Mouse (Mus musculus) liver, embryonic 13.5 days (tissue): ENCODE measurements around the gene Tnp2. TPM values are rescaled to one million over a fixed set of nuclear protein-coding genes. Genes with fewer than 3 reads are reported as not detected.
"Not testable (repeated sequence)": the region's sequence is repeated elsewhere in the genome, so short reads cannot be mapped to it uniquely, and the experiment has no call there.

ENCODE experiments used
- ATAC-seq: fragments of 200-750 bp; cut with Nextera tagmentation; 2 replicates; pipeline ENCODE4 v1.8.0; 2017; ENCODE audit warnings: low read depth, mild to moderate bottlenecking, moderate number of reproducible peaks, moderate library complexity
- DNase-seq: peaks from one replicate; pipeline ENCODE4 v3.0.0; 2022
- H3K27ac ChIP-seq: fragments of 300-500 bp; sonication (generic); 2 replicates; pipeline ENCODE4 v1.5.1; 2015; ENCODE audit warnings: moderate library complexity, mild to moderate bottlenecking, inconsistent platforms
- H3K27me3 ChIP-seq: fragments of 300-500 bp; sonication (generic); 2 replicates; pipeline ENCODE4 v1.6.1; 2015; ENCODE audit warnings: mild to moderate bottlenecking, inconsistent platforms
- H3K36me3 ChIP-seq: fragments of 300-500 bp; sonication (generic); 2 replicates; pipeline ENCODE4 v1.6.1; 2015; ENCODE audit warnings: mild to moderate bottlenecking, inconsistent platforms
- H3K4me1 ChIP-seq: fragments of 300-500 bp; sonication (generic); replicated peaks from 2 replicates; pipeline ENCODE4 v1.6.1; 2015; ENCODE audit warnings: inconsistent platforms
- H3K4me2 ChIP-seq: fragments of 300-500 bp; sonication (generic); 2 replicates; pipeline ENCODE4 v1.6.1; 2015; ENCODE audit warnings: inconsistent platforms, mild to moderate bottlenecking, moderate library complexity
- H3K4me3 ChIP-seq: fragments of 300-500 bp; sonication (generic); replicated peaks from 2 replicates; pipeline ENCODE4 v1.5.1; 2015; ENCODE audit warnings: mild to moderate bottlenecking, inconsistent platforms
- H3K9ac ChIP-seq: fragments of 300-500 bp; sonication (generic); 2 replicates; pipeline ENCODE4 v1.6.1; 2015; ENCODE audit warnings: mild to moderate bottlenecking, inconsistent platforms
- H3K9me3 ChIP-seq: fragments of 300-500 bp; sonication (generic); replicated peaks from 2 replicates; pipeline ENCODE4 v1.6.1; 2016; ENCODE audit warnings: inconsistent platforms
- WGBS: fragments of 180-500 bp; shearing (Covaris S2); methylation state at CpG from one replicate; pipeline ENCODE4 v1.1.7; 2015; ENCODE audit not compliant: insufficient replicate concordance; 5-methylcytosine and 5-hydroxymethylcytosine counted together
- polyA plus RNA-seq: library from polyadenylated mRNA; unstranded; fragments of >200 nt; fragmentation: Nextera tagmentation; extraction: Ambion mirVana; gene quantifications from 2 replicates; pipeline ENCODE4 v1.2.1, GENCODE M21; 2015

The Tnp2 gene
- polyA plus RNA-seq, 1 experiment from 2014 or later, result not detected

DNA sequence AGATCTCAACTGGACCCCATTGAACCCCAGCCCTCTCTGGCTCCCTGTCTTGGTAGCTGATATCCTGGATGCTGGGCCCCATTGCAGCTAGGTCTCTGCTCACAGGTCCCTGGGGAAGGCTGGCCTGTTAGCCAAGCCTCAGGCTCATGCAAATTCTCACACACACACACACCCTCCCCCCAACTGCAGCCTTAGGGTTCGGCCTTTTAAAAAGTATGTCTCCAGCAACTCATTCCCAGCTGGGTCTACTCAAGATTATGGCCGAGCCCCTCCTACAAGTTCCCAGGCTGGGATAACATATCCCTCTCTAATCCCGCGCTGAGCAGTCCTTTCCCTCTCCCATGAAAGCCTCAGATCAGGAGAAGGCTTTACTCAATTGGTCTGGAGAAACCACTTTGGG lies 32.9 kb upstream of the Tnp2 start:
- H3K4me1 ChIP-seq, result 0 out of 2 replicates have a peak, but pooled peaks cover 3% of the 10 kb centered on the region
- no peaks in the 10 kb centered on the region for H3K9me3 ChIP-seq
- ATAC-seq, result no peak
- 69% methylated on average over 4 of the region's 4 CpGs for WGBS
- H3K36me3 ChIP-seq, result no peaks in the 10 kb centered on the region
- DNase-seq, result no peak
- peaks cover 10% of the 10 kb centered on the region; the same call in 1 of the 2 replicates for H3K27me3 ChIP-seq
- no peak overlapping the region for H3K4me3 ChIP-seq
- no peak overlapping the region for H3K27ac ChIP-seq
- no peak overlapping the region for H3K9ac ChIP-seq
- no peak overlapping the region for H3K4me2 ChIP-seq

DNA sequence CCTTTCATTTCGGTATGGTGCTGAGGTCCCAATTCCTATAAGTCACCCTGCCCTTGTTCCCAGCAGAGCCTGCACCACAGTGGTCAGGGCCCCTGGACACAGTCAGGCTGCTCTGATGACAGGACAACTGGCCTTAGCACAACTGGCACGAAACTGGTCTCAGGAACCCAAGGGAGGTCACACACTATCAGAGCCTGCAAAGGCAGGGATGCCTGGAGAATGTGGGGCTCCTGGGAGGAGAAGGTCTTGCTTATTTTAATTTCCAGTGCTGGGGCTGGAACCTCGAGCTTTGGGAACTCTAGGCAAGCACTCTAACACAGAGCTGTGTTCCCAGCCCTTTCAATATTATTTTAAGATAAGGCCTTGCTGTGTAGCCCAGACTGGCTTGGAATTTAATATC lies 31.5 kb upstream of the Tnp2 start:
- 53% methylated on average over 3 of the region's 3 CpGs for WGBS
- peaks cover 7% of the 10 kb centered on the region for H3K4me1 ChIP-seq
- no peak overlapping the region for H3K4me3 ChIP-seq
- peaks cover 11% of the 10 kb centered on the region; the same call in 1 of the 2 replicates for H3K27me3 ChIP-seq
- DNase-seq (no peak), ATAC-seq (no peak)
- H3K36me3 ChIP-seq, result no peaks in the 10 kb centered on the region
- H3K4me2 ChIP-seq, result no peak overlapping the region
- no peak overlapping the region for H3K27ac ChIP-seq
- no peaks in the 10 kb centered on the region for H3K9me3 ChIP-seq
- no peak overlapping the region for H3K9ac ChIP-seq

DNA sequence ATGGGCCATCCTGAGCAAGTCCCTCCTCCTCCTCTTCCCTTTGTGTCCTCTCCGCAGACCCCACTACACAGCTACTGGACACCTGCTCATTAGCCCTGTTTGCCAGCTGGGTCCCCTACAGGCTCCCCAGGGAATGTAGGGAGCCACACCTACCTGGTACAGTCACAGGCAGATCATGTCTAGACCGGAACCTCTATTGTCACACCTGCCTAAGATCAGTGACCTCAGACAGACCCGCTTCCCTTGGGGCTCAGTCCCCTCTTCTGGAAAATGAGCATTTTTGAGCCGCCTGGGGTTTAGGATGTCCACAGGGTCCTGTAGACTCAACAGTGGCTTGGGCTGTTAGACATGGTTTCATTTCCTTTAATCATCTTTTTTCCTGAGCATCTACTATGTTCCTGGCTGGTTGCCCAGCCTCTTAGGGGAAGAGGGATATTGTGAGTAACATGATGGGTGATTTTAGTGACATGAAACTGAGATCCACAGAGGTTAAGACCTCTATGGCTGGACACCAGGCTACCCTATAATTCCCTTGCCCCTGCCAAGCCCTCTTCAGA lies 30.2 kb upstream of the Tnp2 start:
- Histone ChIP-seq H3K36me3 (no peaks in the 10 kb centered on the region), H3K9me3 (no peaks in the 10 kb centered on the region), H3K9ac (no peak overlapping the region), H3K4me1 (peaks cover 13% of the 10 kb centered on the region), H3K4me3 (no peak overlapping the region), H3K4me2 (no peak overlapping the region), H3K27me3 (peaks cover 11% of the 10 kb centered on the region; the same call in 1 of the 2 replicates), H3K27ac (no peak overlapping the region)
- WGBS, result 74% methylated on average over 4 of the region's 4 CpGs
- DNase-seq (no peak), ATAC-seq (no peak)

DNA sequence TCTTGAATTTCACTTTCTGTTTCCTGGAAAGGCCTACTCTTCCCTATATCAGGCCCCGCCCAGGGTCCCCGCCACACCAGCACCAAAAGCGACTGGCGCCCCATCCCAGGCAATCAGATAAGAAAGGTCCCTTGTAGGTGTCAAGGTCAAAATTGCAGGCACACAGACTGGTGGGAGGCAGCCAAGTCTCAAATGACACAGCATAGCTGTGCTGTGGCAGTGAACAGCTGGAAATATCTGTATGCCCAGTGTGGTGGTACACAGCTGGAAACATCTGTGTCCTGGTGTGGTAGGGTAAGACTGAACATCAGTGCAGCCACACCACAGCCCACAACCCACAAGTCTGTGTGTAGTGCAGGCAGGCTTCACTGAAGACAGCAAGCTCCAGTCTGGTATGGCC lies 26.4 kb upstream of the Tnp2 start:
- peaks cover 23% of the 10 kb centered on the region for H3K27me3 ChIP-seq
- ATAC-seq, result peak; percentile 51
- no peak overlapping the region for H3K27ac ChIP-seq
- peaks cover 13% of the 10 kb centered on the region for H3K4me1 ChIP-seq
- DNase-seq, result no peak
- H3K36me3 ChIP-seq, result no peaks in the 10 kb centered on the region
- 28% methylated on average over 4 of the region's 4 CpGs for WGBS
- no peak overlapping the region for H3K4me2 ChIP-seq
- no peak overlapping the region for H3K9ac ChIP-seq
- H3K9me3 ChIP-seq, result no peaks in the 10 kb centered on the region
- H3K4me3 ChIP-seq, result no peak overlapping the region

DNA sequence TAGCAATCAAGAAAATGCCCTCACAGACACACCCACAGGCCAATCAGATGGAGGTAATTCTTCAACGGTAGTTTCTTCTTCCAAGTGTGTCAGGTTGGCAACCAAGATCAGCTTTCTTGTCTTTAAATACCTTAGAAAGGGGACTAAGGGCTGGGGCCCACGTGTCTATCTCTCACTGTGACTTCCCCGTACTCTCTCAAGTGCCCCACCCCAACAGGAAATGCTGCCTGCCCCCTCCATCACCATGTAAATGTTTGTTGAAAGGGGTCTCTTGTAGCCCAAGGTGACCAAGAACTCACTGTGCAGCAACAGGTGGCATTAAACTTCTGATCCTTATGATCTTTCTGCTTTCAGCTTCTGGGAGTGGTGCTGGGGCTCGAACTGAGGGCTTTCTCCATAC lies 25.3 kb upstream of the Tnp2 start:
- Histone ChIP-seq H3K36me3 (no peaks in the 10 kb centered on the region), H3K9me3 (no peaks in the 10 kb centered on the region), H3K9ac (no peak overlapping the region), H3K4me2 (no peak overlapping the region), H3K27me3 (peaks cover 31% of the 10 kb centered on the region), H3K4me3 (no peak overlapping the region), H3K4me1 (peaks cover 13% of the 10 kb centered on the region), H3K27ac (no peak overlapping the region)
- ATAC-seq, result no peak
- no peak for DNase-seq
- 46% methylated on average over 4 of the region's 4 CpGs for WGBS

DNA sequence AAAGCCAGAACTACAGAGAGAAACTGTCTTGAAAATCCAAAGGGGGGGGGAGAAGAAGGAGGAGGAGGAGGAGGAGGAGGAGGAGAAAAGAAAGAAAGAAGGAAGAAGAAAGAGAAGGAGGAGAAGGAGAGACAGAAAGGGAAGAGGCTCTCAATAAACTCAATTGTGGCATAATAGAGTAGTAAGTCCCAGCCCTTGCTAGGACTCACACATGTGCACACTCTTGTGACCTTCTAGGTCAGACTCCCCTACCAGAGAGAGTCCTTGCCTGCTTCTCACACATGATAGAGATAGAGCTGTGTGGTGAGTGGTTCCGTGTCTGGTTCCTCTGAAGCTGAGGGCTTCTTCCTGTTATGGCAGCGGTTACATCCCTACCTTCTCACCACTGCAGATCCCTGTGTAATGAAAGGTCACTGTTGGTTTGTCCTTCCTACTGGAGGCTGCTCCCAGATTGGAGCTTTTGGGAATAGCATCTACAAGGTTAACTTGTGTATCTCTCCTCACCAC lies 24.5 kb upstream of the Tnp2 start, which contains the start of gene Gm11172:
Gene Gm11172 (plus strand): TSS at position 51 of the 507 bp plus-strand sequence.
- ATAC-seq (no peak), DNase-seq (no peak)
- WGBS, result 30% methylated on average over 2 of the region's 2 CpGs
- Histone ChIP-seq H3K27me3 (peaks cover 35% of the 10 kb centered on the region), H3K9me3 (no peaks in the 10 kb centered on the region), H3K36me3 (no peaks in the 10 kb centered on the region), H3K4me2 (no peak within 1 kb of the TSS), H3K9ac (no peak within 1 kb of the TSS), H3K4me1 (peaks cover 13% of the 10 kb centered on the region), H3K4me3 (no peak within 1 kb of the TSS), H3K27ac (no peak within 1 kb of the TSS)

DNA sequence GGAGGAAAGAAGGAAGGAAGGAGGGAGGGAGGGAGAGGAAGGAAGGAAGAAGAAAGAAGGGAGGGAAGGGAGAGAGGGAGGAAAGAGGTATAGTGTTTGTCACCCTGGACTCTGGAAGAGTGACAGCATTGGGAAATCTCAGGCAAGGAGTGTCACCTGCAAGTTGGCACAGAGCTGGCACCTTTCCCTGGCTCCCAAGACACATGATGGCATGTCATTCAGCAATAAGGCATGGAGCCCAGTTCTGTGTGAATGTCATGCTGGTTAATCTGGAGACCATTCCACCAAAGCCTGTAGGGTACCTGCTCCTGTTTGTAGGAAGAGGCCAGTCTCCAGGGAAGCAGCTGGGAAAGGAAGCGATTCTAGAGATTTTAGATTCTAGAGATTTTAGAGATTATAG lies 21.9 kb upstream of the Tnp2 start:
- no peak overlapping the region for H3K27ac ChIP-seq
- H3K4me2 ChIP-seq, result no peak overlapping the region
- 76% methylated on average over 1 of the region's 1 CpGs for WGBS
- no peaks in the 10 kb centered on the region for H3K9me3 ChIP-seq
- peaks cover 35% of the 10 kb centered on the region for H3K27me3 ChIP-seq
- no peak for ATAC-seq
- no peak for DNase-seq
- H3K4me1 ChIP-seq, result peaks cover 10% of the 10 kb centered on the region
- no peak overlapping the region for H3K9ac ChIP-seq
- no peaks in the 10 kb centered on the region for H3K36me3 ChIP-seq
- H3K4me3 ChIP-seq, result no peak overlapping the region

DNA sequence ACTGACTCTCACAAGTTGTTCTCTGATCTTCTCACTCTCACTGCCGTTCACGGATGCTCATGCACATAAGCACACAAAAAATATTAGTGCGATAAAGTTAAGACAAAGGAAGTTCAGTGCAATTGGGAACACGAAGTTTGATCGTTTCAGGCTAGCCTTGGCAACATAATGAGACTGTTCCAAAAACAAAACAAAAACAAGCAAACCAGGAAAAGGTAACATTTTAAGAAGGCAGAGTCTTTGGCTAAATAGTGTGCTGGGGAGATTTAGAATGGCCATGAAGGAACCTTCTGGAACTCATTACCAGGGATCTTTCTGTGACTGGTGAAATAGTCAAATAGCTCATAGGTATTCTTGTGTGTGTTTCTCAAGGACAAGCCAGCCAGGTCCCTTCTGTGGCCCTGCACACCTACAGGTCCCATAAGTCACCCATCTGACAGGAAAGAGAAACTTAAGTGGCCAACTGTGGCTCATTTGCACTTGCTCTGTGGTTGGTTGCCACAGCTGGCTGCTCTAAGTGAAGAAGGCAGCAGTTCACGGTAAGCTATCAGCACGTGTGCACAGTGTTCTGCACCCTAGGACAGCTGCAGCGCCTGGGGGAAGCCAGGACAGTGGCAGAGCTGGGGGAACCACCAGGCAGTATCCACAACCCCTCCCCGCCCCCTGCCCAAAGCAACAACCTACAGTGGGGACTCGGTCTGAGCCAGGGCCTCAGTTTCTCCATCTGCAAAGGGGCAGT lies 17.5 kb upstream of the Tnp2 start, which contains the start of gene Prm1:
Gene Prm1 (minus strand): TSS at position 51 of the 739 bp plus-strand sequence.
- peaks cover 29% of the 10 kb centered on the region for H3K27me3 ChIP-seq
- H3K4me3 ChIP-seq, result no peak within 1 kb of the TSS
- no peak within 1 kb of the TSS for H3K27ac ChIP-seq
- no peaks in the 10 kb centered on the region for H3K9me3 ChIP-seq
- no peaks in the 10 kb centered on the region for H3K4me1 ChIP-seq
- H3K4me2 ChIP-seq, result no peak within 1 kb of the TSS
- no peaks in the 10 kb centered on the region for H3K36me3 ChIP-seq
- no peak for ATAC-seq
- WGBS, result 59% methylated on average over 10 of the region's 10 CpGs
- no peak for DNase-seq
- H3K9ac ChIP-seq, result no peak within 1 kb of the TSS

DNA sequence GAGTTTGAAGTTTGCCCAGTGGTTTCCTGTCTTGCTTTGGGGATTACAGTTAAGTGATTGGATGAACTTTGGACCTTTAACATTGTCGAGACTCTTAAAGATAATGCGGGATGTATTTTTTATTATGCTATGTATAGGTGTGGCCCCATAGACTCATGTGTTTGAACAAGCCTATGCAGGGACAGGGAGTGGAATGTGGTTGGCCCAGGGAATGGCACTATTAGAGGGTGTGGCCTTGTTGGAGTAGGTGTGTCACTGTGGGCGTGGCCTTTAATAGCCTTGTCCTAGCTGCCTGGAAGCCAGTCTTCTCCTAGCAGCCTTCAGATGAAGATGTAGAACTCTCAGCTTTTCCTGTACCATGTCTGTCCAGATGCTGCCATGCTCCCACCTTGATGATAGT lies 14.0 kb upstream of the Tnp2 start:
- not testable (repeated sequence) for H3K36me3 ChIP-seq, DNase-seq, H3K27me3 ChIP-seq, H3K9me3 ChIP-seq, ATAC-seq, H3K4me3 ChIP-seq, H3K27ac ChIP-seq, H3K4me1 ChIP-seq, H3K9ac ChIP-seq, H3K4me2 ChIP-seq
- 68% methylated on average over 3 of the region's 3 CpGs for WGBS

DNA sequence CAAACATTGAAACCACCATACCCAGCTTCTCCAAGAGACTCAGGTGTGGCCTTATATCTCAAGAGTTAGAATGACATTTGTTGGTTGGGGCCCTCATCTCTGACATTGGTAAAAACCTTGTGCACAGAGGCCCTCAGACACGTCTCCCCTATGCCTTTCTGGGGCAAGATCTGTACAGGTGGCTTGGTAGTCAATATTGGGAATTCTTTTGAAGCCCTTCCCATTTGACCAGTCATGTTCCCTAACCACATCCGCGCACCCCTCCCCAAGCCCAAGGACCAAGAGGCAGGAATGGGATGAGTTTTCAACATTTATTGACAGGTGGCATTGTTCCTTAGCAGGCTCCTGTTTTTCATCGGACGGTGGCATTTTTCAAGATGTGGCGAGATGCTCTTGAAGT lies 7.6 kb upstream of the Tnp2 start, which contains the start of gene Prm2:
Gene Prm2 (minus strand): TSS at position 101 of the 400 bp plus-strand sequence.
- H3K4me2 ChIP-seq, result no peak within 1 kb of the TSS
- no peaks in the 10 kb centered on the region for H3K4me1 ChIP-seq
- H3K9me3 ChIP-seq, result no peaks in the 10 kb centered on the region
- no peak for DNase-seq
- no peak within 1 kb of the TSS for H3K4me3 ChIP-seq
- ATAC-seq, result no peak
- WGBS, result 54% methylated on average over 6 of the region's 6 CpGs
- H3K9ac ChIP-seq, result no peak within 1 kb of the TSS
- H3K27me3 ChIP-seq, result peaks cover 49% of the 10 kb centered on the region
- no peak within 1 kb of the TSS for H3K27ac ChIP-seq
- no peaks in the 10 kb centered on the region for H3K36me3 ChIP-seq

DNA sequence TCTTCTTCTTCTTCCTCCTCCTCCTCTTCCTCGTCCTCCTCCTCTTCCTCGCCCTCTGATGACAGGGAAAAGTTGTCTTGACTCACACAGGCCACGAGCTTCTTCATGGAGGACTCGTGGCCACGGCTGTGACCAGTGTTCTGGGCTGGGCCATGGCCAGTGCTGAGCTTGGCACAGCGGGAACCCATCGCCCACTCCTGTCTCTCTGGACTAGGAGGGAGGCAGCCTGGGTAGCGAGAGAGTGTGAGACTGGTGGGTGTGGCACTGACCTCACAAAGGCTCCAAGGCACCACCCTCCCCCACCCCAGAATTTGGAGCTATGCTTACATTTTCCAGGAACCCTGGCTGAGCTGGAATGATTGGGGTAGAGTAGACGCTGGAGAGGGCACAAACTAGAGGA lies 2.2 kb upstream of the Tnp2 start, which contains the start of gene Prm3:
Gene Prm3 (minus strand): TSS at position 213 of the 400 bp plus-strand sequence.
- H3K36me3 ChIP-seq, result no peaks in the 10 kb centered on the region
- H3K27me3 ChIP-seq, result peaks cover 32% of the 10 kb centered on the region
- WGBS, result 48% methylated on average over 9 of the region's 9 CpGs
- no peak within 1 kb of the TSS for H3K4me3 ChIP-seq
- H3K4me2 ChIP-seq, result no peak within 1 kb of the TSS
- H3K9ac ChIP-seq, result no peak within 1 kb of the TSS
- ATAC-seq, result no peak
- no peak within 1 kb of the TSS for H3K27ac ChIP-seq
- H3K4me1 ChIP-seq, result peaks cover 16% of the 10 kb centered on the region
- no peaks in the 10 kb centered on the region for H3K9me3 ChIP-seq
- DNase-seq, result no peak
